Mouse (Mus musculus) testis, adult 2 months (tissue): ENCODE data around the gene Mthfr.

ENCODE experiments used
- CTCF ChIP-seq: fragments of 200-500 bp; IDR thresholded peaks from 2 replicates; pipeline ENCODE4 v1.5.1; 2012; ENCODE audit warnings: low read depth, mild to moderate bottlenecking, inconsistent platforms, low read length, moderate library complexity; ENCODE audit not compliant: control insufficient read depth, insufficient read depth, insufficient replicate concordance
- POLR2A ChIP-seq: fragments of 200-500 bp; IDR thresholded peaks from 2 replicates; pipeline ENCODE4 v1.6.1; 2012; ENCODE audit warnings: low read depth, mild to moderate bottlenecking, inconsistent platforms, low read length, moderate library complexity; ENCODE audit not compliant: control insufficient read depth

DNA sequence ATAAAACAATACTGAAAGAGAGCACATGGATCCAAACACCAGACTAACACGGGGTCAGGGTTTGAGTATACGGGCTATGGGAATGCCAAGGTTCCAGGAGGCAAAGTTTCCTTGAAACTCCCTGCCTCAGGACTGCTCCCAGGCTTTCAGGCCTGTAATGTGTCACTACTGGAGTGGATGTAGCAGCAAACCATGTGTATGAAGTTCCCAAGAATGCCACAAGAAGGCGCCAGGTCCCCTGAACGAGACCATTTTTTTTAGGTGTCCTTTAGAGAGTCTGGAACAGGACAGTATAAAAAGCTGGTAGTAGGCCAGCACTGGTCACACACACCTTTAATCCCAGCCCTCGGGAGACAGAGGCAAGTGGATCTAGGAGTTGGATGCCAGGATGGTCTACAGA, 55.3 kb downstream of the Mthfr start:
- no peak for TF ChIP-seq CTCF
- no peak for TF ChIP-seq POLR2A
